Mouse (Mus musculus) bone marrow macrophage, adult 2 months (primary cell): ENCODE results near the gene Napepld.

Experiments used
- CTCF ChIP-seq: IDR thresholded peaks from 2 replicates; pipeline ENCODE4 v1.5.1; 2012; ENCODE audit warnings: low read depth, mild to moderate bottlenecking, low read length, moderate library complexity
- POLR2A ChIP-seq: IDR thresholded peaks from 2 replicates; pipeline ENCODE4 v1.6.1; 2012; ENCODE audit warnings: mild to moderate bottlenecking, low read depth, low read length, borderline replicate concordance

- TF ChIP-seq POLR2A (no peak), CTCF (no peak)
Observed at GRCm38 (mm10) chr5:21729107-21729506, 27.9 kb upstream of the Napepld start.
